Mouse (Mus musculus) thymus, adult 18-20 months (tissue): ENCODE data around the gene 4931409K22Rik.
A peak's percentile ranks its signal among the peaks of the same experiment; 100 is the strongest.

Source experiments
- DNase-seq, 2 experiments: peaks; one replicate each; pipeline ENCODE4 v3.0.0; 2022; ENCODE audit warnings: mixed read lengths in 2 of 2

Gene 4931409K22Rik

DNA sequence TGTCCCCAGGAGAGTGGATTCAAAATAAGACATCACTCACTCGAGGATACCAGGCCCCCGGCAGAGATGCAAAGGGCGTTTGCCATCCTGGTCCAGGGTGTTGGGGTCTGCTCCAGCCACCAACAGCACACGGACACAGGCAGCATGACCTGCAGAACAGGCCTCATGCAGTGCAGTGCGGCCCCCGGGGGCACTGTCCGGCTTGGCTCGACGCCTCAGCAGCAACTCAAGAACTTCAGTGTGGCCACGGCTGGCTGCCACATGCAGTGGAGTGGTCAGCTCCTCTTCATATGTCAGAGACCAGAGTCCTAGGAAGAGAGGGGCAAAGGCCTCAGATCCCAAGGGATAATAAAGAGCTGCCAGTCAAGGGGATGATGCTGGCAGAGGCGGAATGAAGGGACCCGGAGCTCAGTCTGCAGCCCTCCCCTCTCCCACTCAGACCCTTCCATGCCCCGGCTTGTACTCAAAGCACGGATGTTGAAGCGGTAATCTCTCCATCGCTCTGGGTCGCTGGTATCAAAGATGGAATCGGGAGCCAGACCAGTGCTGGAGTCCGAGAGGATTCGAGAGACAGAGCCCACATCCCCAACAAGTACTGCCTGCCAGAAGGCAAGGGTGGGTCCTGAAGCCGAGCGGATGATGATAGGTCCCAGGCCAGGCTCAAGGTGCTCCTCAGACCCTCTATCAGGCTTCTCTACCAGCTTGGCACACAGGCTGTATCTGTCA lies 16.9 kb downstream of the 4931409K22Rik start:
- no peak for DNase-seq

DNA sequence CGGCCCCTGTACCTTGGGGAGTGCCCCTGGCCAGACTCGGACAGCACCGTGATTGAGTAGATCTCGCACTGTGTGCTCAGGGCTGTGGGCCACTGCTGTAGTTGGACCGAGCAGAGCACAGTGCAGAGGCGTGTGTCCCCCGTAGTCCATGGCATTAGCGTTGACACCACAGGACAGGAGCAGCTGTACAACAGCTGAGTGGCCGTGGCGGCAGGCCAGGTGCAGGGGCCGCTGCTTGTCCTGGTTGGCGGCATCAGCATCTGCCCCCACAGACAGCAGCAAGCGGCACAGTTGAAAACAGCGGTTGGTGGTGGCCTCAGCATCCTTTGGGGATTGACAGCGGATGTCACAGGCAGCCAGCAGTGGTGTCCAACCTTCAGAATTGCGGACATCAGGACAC lies 19.0 kb downstream of the 4931409K22Rik start:
- no peak for DNase-seq

DNA sequence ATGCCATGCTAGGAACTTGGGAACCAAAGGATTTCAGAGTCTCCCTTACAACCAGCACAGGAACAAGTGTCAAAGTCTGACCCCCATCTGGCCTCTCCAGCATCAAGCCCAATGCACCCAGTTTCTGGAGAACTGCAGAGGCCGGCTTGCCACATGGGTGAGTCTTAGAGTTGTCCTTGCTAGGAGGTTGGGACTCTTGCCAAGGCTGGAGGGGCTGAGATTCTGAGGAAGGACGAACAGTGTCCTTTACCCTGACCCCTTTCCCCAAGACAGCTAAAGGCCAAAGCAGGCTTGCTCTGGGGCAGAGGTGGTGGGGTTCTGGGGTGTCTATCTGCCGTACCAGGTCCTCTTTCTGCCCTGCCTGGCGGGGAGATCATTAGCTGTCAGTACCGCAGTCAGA lies 20.1 kb downstream of the 4931409K22Rik start:
- DNase-seq: no peak

DNA sequence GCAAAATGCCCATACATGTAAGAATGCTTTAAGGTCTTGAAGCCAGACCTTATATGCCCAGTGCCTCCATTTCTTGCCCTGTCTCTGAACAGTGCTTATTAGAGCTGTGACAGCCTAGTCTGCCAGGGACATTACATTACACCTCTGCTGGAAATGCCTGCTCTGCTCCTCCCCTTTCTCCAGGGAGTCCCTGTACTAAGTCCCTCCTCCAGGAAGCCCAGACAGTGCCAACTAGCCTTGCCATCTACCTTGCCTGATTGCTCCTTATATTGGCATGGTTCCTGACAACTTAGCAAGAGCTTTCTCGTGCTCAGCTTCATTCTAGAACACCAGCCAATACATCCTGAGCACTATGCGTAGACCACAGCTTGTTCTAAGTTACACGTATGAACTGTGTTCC lies 20.9 kb downstream of the 4931409K22Rik start:
- no peak for DNase-seq

DNA sequence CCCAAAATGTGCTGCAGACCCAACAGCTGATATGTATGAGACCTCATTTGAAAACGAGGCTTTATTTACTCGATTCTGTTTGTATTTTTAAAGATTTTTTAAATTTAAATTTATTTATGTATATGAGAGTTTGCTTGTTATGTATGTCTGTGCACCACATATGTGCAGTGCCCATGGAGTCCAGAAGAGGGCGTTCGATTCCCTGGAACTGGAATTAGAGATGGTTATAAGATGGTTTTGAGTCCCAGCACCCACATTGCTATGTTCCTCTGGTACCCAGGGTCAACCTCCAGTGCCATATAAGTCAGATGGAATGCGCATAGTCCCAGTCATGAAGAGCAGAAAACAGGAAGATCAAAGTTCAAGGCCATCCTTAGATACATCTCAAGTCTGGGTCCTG lies 22.3 kb downstream of the 4931409K22Rik start:
- DNase-seq: no peak

DNA sequence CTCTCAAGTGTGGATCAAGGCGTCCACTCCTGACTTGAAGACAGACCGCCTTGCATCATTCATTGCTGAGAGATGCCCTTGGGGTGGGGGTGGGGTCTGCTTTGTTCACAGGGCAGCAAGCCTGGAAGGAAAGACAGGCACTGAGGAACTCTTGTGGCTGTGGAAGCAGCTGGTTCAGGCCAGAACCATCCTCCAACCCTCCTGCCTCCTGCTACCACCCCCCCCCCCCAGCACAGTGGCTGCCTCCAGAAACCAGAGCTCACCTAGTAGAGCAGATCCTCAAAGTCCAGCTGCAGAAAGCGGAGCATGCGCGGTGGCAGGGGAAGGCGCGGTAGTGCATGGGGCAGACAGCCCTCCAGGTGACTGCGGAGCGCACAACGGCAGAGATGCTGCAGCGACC lies 23.2 kb downstream of the 4931409K22Rik start:
- DNase-seq: no peak

DNA sequence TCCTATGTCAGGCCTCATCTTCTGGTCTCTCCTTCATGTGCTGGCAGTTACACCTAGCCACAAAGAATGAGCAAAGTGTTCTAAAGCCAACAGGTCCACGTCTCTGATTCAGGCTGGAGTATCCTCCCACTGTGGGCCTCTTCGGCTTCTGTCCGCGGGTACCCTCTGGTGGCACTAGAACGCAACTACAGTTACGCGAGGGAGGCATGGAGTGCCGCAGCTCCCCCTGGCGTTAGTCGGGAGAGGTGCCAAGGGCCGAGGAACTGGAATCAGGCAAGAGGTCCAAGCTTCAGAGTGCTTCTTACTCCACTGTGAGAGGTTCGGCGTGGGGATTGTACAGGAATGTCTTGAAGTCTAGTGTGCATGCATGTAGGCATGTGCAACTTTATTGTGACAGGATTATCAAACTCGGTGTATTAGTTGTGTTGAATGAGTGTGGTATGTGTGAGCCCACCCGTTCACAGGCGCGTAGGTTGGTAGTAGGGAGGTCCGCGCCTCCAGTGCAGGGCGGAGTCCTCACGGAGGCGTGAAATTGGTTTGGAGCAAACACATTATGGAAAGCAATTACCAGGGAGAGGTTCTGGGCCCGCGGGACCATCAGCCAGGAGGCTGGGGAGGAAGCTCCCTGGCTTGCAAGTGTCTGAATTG lies 26.4 kb downstream of the 4931409K22Rik start:
- peak; percentile 54 to 56 for DNase-seq

DNA sequence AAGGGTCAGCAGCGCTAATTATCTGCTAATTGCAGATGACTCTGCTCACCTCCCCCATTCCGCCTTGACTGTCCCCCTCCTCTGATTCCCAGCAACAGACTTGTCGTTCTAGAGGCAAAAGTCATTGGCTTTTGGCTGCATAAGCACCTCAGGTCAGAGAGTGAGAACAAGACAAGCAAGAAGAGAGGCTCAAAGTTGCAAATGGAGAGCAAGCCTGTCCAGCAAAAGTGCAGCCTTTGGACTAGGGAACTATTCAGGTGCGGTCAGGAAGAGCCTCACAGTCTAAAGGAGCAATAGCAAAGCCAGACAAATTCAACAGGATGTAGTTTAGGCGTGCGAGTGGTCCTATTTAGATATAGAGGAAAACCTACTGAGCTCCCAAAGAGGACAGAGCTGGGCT lies 28.8 kb downstream of the 4931409K22Rik start:
- DNase-seq: no peak

DNA sequence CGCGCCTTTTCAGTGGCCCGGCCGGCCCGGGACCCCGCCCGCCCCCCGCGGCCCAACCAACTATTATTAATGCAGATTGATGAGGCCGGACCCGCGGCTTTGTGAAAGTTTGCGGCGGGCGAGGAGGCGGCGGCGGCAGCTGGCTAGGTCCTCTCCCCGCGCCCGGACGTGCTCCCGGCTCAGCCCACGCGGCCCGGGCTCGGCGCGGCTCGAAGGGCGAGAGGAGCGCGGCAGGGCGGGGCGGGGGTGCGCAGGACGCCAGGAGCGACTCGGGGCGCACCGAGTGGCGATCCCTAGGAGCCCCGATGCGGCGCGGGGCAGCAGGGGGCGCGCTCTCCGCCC lies 29.7 kb downstream of the 4931409K22Rik start, which contains the start of gene Gbx1:
TSS of gene Gbx1 (minus strand) at position 314 of the 342 bp plus-strand sequence.
- DNase-seq: no peak

DNA sequence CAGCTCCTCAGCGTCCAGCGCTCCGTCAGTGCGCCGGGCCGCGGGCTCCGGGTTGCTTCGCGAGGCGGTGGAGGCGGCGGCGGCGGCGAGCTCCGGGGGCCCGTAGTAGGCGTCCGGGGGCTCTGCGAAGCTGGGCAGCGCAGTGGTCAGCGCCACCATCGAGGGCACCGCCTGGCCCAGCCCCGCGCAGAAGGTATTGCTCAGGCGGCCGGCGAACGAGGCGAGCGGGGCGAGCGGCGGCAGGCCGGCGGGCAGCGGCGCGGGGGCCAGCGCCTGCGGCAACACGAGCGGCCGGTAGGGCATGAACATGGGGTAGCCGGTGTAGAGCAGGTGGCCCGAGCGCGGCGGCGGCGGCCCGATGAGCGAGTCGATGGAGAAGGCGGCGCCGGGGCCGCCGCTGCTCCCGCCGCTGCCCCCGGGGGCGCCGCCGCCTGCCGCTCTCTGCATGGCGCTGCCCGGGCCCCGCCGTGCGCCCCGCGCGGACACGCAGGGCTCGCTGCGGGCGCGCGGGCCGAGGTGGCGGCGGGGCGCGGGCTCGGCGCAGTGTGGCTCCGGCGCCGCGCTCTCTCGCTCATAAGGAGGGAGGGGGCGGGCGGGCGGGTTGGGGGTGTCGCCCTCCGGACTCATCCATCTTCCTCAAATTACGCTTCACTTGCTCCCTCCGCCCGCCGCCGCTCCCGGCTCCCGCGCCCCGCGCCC lies 30.3 kb downstream of the 4931409K22Rik start:
- DNase-seq: no peak

DNA sequence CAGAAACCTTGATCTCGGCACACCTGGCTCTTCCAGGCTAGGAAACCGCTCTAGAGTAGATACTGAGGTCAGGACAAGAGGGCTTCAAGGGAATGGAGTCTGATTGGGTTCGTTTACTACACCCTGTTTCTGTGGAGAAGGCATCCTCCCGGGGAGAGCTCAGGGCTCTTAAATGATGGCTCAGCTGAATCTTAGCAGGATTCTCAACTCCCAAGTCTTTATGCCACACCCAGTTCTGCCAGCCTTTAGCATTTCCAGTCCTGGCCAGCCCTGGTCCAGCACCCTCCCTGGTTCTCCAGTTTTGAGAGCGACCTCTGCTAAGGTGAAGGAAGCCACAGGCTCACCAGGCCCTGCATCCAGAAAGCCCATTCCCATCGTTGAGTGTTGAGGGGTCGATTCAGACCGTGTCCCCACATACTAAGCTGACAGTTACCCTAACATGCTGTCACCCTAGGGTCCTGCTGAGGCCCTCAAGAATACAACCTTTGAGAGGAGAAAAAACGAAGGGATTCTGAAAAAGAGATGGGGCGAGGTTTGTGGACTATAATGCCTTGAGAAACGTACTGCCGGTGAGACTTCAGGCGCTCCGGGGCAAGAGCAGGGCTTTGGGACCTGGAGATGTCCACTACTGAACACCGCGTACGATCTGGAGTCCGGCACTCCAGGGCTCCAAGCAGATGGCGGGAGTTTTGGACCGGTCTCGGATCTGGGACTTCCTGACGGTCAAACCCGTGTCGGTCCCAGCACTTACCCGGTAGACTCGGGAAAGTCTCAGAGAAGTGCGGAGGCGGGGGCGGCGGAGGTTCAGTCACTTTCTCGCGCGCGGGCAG lies 31.0 kb downstream of the 4931409K22Rik start:
- no peak for DNase-seq

DNA sequence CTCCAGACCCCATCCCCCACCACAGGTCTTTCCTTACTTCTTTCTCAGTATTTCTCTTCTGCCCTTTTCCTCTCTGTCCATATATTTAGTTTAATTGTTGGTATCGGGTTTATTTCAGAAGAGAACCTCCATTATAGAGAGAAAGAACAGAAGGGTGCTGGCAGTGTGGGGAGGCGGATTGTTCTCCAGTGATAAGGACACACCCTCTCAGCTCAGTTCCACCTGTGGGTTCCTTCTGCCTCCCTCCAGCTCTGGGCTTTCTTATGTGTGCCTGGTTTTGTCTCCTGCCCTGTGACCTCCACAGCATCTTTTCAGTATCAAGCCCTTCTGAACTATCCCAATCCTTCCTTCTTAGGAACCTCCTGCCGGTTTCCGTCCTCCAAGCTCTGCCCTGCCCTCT lies 32.1 kb downstream of the 4931409K22Rik start:
- no peak for DNase-seq

DNA sequence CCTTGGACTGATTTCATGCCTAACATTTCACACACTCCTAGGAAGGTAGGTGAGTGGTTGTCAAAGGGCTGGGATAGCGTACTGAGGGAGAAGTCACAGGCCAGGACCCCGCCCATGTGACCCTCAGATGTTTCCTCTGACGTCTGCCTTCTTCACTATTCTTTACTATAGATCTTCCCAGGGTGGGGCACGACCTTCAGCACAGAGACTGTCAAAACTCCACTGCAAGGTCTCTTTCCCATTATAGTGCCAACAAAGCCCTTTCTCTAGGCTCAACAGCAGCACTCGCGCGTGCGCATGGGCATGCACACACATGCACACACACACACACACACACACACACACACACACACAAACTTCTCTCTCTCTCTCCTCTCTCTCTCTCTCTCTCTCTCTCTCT lies 32.8 kb downstream of the 4931409K22Rik start:
- no peak for DNase-seq

DNA sequence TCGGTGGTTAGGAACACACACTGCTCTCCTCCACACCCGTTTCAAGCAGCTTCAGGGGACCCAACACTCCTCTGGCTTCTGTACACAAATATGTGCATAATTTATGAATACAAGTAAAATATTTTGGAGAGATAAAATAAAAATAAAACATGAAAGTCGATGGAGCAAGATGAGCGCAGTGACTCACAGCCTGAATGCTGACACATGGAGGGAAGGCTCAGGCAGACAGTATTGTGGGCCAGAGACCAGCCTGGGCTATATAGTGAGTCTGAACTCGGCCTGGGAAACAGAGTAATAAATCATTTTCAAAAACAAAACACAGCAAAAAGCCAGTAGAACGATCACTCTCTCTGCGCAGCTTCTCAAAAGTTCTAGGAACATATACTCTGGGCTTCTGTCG lies 35.2 kb downstream of the 4931409K22Rik start:
- DNase-seq: no peak

DNA sequence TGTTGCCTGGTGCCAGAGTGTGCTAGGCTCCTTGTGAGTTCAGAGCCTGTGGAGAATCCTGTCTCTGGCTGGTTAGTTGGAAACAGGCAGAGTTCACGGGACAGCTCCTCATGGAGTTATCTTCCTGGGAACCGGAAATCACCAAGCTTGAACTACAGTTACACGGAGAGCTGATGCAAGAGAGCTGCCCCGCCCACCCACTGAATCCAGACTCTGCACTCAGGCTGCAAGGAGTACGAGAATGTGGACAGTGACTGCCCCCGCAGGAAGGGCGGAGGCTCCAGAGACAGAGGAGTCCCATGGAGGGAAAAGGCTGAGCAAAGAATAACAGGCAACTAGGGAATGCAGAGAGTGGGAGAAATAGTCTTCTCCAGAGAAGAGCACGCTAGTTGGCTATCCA lies 44.3 kb downstream of the 4931409K22Rik start:
- no peak for DNase-seq

DNA sequence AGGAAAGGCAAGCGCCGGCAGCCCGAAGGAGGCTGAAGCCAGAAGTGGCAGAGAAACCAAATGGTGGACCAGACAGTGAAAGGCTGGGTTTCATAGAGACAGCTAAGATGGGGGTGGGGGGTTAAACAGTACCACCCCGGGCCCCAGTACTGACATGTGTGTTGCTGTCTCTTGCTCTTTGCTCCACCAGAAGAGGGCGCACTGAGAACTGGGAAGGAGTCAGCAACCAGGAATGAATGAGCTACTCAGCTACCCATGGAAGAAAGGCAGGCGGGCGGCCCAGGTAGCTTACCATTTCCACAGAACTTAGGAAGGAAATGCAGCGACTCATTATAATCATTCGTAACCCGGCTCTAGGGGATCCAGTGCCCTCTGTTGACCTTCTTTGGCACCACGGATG lies 46.0 kb downstream of the 4931409K22Rik start:
- no peak for DNase-seq

DNA sequence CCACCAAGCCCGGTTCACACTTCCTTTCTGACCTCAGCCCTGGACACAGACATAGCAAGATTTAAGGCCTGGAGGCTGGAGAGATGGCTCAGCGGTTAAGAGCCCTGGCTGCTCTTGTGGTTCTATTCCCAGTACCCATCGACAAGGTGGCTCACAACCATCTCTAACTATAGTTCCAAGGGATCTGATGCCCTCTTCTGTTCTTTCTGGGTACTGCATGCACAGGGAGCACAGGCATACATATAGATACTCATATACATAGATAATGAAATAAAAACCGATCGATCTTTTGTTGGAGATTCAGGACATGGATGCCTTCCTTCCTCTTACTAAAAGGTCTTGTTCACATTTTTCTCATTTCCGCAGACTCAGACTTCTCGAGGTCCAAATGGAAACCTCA lies 48.2 kb downstream of the 4931409K22Rik start:
- DNase-seq: no peak

DNA sequence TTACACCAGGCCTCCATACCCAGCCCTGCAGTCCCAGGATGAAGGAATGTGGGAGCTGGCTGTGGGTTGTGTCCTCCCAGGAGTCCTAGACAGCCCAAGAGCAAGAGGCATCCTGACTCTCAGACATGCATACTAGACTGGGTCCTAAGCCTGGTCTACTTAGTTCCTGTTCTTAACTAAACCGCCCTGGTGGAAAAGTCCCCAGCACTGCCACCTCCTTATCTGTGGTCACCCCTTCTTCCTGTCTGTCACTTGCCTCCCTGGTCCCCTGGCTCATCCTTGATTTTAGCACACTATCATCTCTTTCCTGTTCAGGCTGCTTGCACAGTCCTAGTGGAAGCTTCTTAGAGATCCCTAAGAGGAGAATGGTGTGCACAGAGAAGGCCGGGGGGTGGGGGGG lies 51.1 kb downstream of the 4931409K22Rik start:
- no peak for DNase-seq

DNA sequence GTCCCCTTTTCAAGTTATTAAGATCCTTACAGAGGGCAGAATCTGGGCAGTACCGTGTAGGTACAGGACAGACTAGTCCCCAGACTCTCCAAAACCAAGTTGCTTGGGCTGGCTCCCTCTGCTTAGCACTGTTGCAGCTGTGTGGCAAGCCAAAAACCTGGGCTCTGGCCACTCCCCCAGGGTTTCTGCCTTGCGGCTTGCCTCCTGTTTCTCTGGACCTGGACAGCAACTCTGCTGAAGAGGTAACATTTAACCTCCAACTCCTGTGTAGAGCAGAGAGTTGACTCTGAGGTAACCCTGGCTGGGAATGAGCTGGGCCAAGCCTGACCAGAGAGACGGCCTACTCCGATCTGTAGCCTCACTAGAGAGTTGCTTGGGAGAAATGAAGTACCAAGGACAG lies 53.8 kb downstream of the 4931409K22Rik start:
- DNase-seq: no peak

DNA sequence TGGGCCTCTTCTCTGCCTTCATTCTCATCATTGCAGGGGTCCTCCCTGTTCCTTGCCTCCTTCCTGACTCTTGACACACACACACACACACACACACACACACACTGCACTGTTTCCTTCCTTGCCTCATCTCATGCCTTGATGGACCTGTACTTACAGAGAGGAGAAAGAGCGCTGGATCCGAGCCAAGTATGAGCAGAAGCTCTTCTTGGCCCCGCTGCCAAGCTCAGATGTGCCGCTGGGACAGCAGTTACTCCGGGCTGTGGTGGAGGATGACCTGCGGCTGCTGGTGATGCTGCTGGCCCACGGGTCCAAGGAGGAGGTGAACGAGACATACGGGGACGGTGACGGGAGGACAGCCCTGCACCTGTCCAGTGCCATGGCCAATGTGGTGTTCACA lies 55.8 kb downstream of the 4931409K22Rik start:
- no peak for DNase-seq

DNA sequence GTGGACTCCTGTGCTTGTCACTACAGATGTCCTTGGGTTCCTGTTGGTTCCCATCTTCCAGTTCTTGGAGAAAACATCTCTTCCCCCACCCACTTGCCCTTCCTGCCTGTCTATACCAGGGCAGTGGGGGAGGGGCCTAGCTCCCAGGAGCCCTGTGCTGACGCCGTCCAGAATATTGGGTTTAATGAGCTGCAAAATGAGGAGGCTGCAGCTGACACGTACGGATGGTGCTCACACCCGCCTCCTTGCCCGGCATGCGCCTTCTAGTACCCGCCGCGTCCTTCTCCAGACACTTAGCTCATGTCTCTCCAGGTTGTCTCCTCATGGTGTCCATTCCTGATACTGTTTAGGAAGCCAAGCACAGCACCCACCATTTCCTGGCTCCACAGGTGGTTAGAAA lies 57.5 kb downstream of the 4931409K22Rik start:
- no peak for DNase-seq

DNA sequence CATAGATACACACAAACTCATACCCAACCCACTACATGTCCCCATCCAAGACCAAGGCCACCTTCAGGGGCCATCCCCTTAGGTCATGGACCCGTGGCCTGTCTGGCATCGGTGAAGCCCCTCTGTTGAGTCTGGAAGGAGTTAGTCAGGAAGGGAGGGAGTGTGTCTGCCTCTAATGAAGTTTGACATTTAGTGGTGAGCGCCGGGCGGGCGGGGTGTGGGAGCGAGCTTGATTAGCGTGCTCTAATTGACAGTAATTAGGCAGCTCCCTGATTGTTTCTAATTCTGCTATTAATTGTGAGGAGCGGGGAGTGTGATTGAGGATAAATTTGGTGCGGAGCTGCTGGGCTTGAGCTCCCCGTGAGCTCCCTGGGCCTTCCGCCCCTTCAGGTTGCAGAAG lies 59.1 kb downstream of the 4931409K22Rik start:
- DNase-seq: no peak

DNA sequence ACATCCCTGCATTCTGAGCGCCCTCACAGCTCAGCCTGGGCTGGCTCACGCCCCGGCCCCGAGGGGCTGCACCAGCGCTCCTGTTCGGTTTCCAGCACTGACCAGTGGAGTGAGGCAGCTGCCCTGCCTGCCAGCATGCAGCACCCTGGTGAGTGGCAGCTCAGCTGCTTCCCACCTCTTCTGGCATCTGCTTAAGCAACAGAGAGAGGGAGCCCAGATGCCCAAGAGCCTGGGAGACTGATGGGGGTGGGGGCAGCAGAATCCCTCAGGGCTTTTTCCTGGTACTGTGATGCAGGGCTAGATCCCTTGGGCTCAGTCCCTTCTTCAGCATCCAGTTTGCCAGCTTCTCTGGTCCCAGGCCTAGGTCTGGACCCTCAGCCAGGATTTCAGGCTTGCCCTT lies 59.9 kb downstream of the 4931409K22Rik start:
- no peak for DNase-seq
